Mouse (Mus musculus) neural tube, embryonic 14.5 days (tissue): ENCODE measurements around the gene Hdac9. TPM values are rescaled to one million over a fixed set of nuclear protein-coding genes. Genes with fewer than 3 reads are reported as not detected.
"Not testable (repeated sequence)": the region's sequence is repeated elsewhere in the genome, so short reads cannot be mapped to it uniquely, and the experiment has no call there.

Experiments used
- ATAC-seq: fragments of 200-750 bp; cut with Nextera tagmentation; 2 replicates; pipeline ENCODE4 v1.8.0; 2017; ENCODE audit warnings: low read depth, mild to moderate bottlenecking, moderate TSS enrichment, moderate library complexity
- H3K27ac ChIP-seq: fragments of 300-500 bp; sonication (generic); 2 replicates; pipeline ENCODE4 v1.5.1; 2014; ENCODE audit warnings: low read depth, mild to moderate bottlenecking, control low read depth, low read length, moderate library complexity, mixed read lengths
- H3K27me3 ChIP-seq: fragments of 300-500 bp; sonication (generic); 2 replicates; pipeline ENCODE4 v1.6.1; 2014; ENCODE audit warnings: low read length; ENCODE audit not compliant: control insufficient read depth, insufficient read depth
- H3K36me3 ChIP-seq: fragments of 300-500 bp; sonication (generic); 2 replicates; pipeline ENCODE4 v1.6.1; 2014; ENCODE audit warnings: low read length, mixed read lengths; ENCODE audit not compliant: control insufficient read depth, insufficient read depth
- H3K4me1 ChIP-seq: fragments of 300-500 bp; sonication (generic); 2 replicates; pipeline ENCODE4 v1.6.1; 2014; ENCODE audit warnings: low read length; ENCODE audit not compliant: control insufficient read depth, insufficient read depth
- H3K4me2 ChIP-seq: fragments of 300-500 bp; sonication (generic); 2 replicates; pipeline ENCODE4 v1.6.1; 2014; ENCODE audit warnings: mild to moderate bottlenecking, low read depth, low read length, control low read depth
- H3K4me3 ChIP-seq: fragments of 300-500 bp; sonication (generic); 2 replicates; pipeline ENCODE4 v1.5.1; 2014; ENCODE audit warnings: low read depth, low read length, control low read depth, mixed read lengths
- H3K9ac ChIP-seq: fragments of 300-500 bp; sonication (generic); replicated peaks from 2 replicates; pipeline ENCODE4 v1.6.1; 2014; ENCODE audit warnings: low read depth, mild to moderate bottlenecking, control low read depth, low read length, mixed read lengths
- H3K9me3 ChIP-seq: fragments of 300-500 bp; sonication (generic); 2 replicates; pipeline ENCODE4 v1.6.1; 2016; ENCODE audit warnings: low read length; ENCODE audit not compliant: control insufficient read depth
- WGBS: fragments of 180-500 bp; shearing (Covaris S2); extraction: QIAGEN DNeasy Blood & Tissue Kit; methylation state at CpG from one replicate; pipeline ENCODE4 v1.1.7; 2014; 5-methylcytosine and 5-hydroxymethylcytosine counted together
- polyA plus RNA-seq: library from polyadenylated mRNA; unstranded; fragments of >200 nt; fragmentation: Nextera tagmentation; extraction: Ambion mirVana; gene quantifications from 2 replicates; pipeline ENCODE4 v1.2.1, GENCODE M21; 2014

Gene Hdac9
- polyA plus RNA-seq, 1 experiment from 2014 or later, result 14.1 TPM

DNA sequence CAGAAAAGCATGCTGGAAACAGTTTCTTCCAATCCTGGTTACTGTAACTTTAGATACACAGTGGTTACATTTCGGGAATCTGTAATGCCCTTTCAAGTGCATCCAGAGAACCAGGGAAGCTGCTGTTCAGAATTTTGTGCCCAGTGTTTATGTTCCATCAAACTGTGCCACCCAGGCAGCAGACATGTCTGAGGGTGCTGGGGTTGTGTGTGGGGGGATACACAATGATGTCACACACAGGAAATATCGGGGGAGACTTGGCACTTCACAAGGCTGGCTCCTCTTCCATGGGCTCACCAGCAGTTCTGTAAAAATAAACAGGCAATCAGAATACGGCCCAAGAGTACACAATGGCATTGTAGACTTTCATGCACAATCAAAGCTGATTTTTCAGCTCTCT is 864.9 kb downstream of the Hdac9 start:
- no peak for ATAC-seq
- H3K4me2 ChIP-seq, result no peak overlapping the region
- H3K9me3 ChIP-seq, result no peaks in the 10 kb centered on the region
- no peaks in the 10 kb centered on the region for H3K4me1 ChIP-seq
- H3K9ac ChIP-seq, result no peak overlapping the region
- 78% methylated on average over 3 of the region's 3 CpGs for WGBS
- H3K27ac ChIP-seq, result no peak overlapping the region
- no peaks in the 10 kb centered on the region for H3K36me3 ChIP-seq
- no peak overlapping the region for H3K4me3 ChIP-seq
- H3K27me3 ChIP-seq, result no peaks in the 10 kb centered on the region

DNA sequence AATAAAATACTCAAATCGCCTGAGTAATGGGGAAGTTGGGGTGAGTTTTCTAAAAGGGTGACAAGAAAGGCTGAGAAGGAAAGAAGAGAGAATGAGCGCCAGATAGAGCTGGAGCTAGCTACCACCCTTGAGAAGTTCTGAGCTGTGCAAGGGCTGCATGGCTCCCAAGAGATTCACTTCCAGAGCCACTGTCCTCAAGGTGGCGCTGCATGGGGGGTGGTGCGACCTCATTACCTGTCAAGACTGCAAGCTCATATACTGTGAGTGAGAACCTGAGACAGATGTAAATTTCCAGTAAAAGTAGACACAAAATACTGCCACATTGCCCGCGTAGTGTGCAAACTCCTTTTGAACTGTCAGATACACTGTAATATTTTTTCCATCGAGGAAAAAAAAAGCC is 865.8 kb downstream of the Hdac9 start:
- H3K4me3 ChIP-seq, result no peak overlapping the region
- no peaks in the 10 kb centered on the region for H3K9me3 ChIP-seq
- H3K36me3 ChIP-seq, result no peaks in the 10 kb centered on the region
- ATAC-seq, result no peak
- no peak overlapping the region for H3K4me2 ChIP-seq
- no peaks in the 10 kb centered on the region for H3K4me1 ChIP-seq
- no peaks in the 10 kb centered on the region for H3K27me3 ChIP-seq
- 61% methylated on average over 7 of the region's 7 CpGs for WGBS
- no peak overlapping the region for H3K9ac ChIP-seq
- H3K27ac ChIP-seq, result no peak overlapping the region

DNA sequence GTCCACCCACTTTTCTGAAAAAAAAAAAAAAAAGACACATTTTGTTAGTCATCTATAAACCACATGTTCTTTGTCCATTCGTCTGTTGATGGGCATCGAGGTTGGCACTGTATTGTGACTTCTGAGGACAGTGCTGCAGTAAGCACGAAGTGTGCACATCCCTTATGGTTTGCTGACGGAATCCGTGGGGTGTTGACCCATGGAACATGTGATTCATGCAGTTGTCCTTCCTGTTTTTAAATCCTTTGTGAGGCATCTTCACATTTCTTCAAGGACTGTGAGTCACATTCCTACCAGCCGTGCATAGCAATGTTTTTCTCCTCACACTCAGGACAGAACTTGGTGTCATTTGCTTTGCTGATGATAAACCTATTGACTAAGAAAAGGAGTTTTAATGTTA is 875.9 kb downstream of the Hdac9 start:
- H3K27me3 ChIP-seq, result no peaks in the 10 kb centered on the region
- WGBS, result 85% methylated on average over 6 of the region's 6 CpGs
- no peak overlapping the region for H3K27ac ChIP-seq
- H3K9ac ChIP-seq, result no peak overlapping the region
- H3K4me1 ChIP-seq, result no peaks in the 10 kb centered on the region
- no peaks in the 10 kb centered on the region for H3K9me3 ChIP-seq
- no peak for ATAC-seq
- H3K4me2 ChIP-seq, result no peak overlapping the region
- H3K36me3 ChIP-seq, result no peaks in the 10 kb centered on the region
- H3K4me3 ChIP-seq, result no peak overlapping the region

DNA sequence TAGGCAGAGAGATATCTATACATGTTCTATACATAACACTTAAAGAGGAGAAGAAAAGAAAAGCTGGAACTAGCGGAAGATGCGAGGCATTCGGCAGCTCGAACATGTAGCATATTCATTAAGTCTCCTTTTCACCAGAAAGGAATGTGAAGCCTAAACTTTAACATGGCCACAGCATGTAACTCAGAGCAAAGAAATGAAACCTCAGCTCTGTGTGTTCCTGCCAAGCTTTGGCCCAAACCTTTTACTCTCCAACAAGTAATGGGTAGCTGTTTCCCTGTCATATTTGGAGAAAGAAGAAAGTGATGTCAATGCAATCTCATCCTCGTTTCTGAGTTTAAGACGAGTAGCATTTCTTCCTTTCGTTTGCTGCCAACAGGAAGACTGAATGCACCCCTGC is 876.8 kb downstream of the Hdac9 start:
- 83% methylated on average over 7 of the region's 7 CpGs for WGBS
- Histone ChIP-seq H3K4me1 (no peaks in the 10 kb centered on the region), H3K27ac (no peak overlapping the region), H3K27me3 (no peaks in the 10 kb centered on the region), H3K9me3 (no peaks in the 10 kb centered on the region), H3K4me3 (no peak overlapping the region), H3K36me3 (no peaks in the 10 kb centered on the region), H3K4me2 (no peak overlapping the region), H3K9ac (no peak overlapping the region)
- no peak for ATAC-seq

DNA sequence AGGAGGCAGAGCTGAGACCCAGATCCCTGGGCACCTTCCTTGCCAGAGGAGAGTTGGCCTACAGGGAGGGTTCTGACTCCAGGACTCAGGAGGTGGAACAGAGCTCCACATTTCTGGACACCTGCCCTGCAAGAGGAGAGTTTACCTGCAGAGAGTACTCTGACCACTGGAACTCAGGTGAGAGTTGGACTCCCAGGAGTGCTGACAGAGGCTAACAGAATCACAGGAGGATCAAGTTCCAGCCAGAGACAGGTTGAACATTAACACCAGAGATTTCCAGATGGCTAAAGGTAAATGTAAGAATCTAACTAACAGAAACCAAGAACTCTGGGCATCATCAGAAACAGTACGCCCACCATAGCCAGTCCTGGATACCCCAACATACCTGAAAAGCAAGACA is 907.1 kb downstream of the Hdac9 start:
- H3K4me3 ChIP-seq, H3K9me3 ChIP-seq, H3K4me2 ChIP-seq, H3K4me1 ChIP-seq, H3K9ac ChIP-seq, H3K27me3 ChIP-seq, H3K27ac ChIP-seq, ATAC-seq, H3K36me3 ChIP-seq: not testable (repeated sequence)
- WGBS, result 100% methylated on average over 1 of the region's 1 CpGs

Other genes starting within 250 kb of the Hdac9 start
- gene Prps1l1, start 67.7 kb upstream of the Hdac9 start, polyA plus RNA-seq, result not detected in 2 replicates
- gene Snx13, start 130.1 kb upstream of the Hdac9 start, polyA plus RNA-seq, result 32.2 and 35.2 TPM in 2 replicates